Mouse (Mus musculus): Measurements from ENCODE around the gene Ttc7b.

DNA sequence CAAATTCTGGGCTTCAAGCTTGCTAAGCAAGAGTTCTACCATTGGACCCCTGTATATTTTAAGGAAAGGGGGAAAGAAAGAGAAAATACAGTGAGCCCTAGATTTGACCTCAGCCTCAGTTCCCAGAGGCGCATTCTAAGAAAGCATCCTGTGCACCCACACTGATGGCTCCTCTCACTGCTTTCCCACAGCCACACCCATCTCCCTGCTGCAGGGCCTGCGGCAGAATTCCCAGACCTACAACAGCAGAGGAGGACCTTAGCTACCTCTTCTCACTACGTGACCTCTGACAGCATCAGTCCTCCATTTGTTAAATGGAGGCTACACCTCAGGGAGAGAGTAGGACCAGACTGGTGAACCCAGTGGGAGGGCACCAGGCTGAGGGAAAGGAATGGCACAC lies 18.1 kb downstream of the Ttc7b start:
- TF ChIP-seq EP300 (IDR thresholded peaks at IDR 0.05), result no peak
- no peak for TF ChIP-seq CTCF (IDR thresholded peaks at IDR 0.05)
